Mouse (Mus musculus) embryo, embryonic 10.5 days (tissue): ENCODE measurements at regions not wholly inside any gene's neighbourhood (a gene's known extent, or its start where the extent isn't known, plus 50 kb on each side); places are given as distances from the start of the nearest gene placed in this dataset.

Experiments
- DNase-seq: peaks from one replicate; pipeline ENCODE4 v3.0.0-alpha.2; 2015; ENCODE audit warnings: low spot score

- DNase-seq = no peak
Observed at GRCm38 (mm10) chrX:150903576-150904224, 89.6 kb upstream of the Maged2 start.

GRCm38 (mm10) chrX:150902862-150903261 is 88.7 kb upstream of the Maged2 start:
- DNase-seq = peak; percentile 10
